Mouse (Mus musculus): ENCODE data around the gene Hook2.

The Hook2 gene

DNA sequence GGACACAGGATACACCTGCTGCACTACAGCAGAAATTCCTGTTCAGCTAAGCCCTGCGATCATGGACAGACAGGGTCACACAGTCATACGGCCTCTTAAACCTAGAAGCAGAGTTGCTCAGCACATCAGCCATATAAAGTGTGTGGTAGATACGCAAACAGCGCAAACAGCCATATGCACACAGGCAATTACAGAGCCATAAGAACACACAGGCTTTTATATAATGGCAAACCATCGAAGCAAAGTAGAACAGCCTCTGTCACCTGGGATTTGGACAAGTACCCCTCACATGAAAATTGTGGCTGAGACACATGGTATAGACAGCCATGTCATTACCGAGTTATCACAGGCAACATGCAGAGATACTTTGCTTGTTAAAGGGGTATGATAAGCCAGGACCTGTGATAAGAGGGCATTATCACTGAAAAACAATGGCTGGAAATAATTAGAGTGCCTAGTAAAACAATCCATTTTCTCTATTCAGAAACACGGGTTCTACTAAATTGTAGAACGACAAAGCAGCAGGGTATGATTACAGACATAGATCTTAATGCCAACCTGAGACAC, 3.9 kb upstream of the Hook2 start:
- no peak for DNase-seq (ENCODE audit: low spot score in 2 of 2)

DNA sequence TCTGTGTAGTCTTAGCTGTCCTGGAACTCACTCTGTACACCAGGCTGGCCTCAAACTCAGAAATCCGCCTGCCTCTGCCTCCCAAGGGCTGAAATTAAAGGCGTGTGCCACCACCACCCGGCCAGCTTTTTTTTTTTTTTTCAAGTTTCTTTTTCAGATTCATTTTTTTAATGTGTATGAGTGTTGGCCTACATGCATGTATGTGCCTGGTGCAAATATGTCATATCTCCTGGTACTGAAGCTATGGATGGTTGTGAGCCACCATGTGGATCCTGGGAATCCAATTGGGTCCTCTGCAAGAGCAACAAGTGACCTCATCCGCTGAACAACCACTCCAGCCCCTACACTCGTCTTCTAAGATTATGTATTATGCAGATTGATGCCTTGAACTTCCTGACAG, 3.0 kb upstream of the Hook2 start:
- DNase-seq (ENCODE audit: low spot score in 2 of 2): no peak

DNA sequence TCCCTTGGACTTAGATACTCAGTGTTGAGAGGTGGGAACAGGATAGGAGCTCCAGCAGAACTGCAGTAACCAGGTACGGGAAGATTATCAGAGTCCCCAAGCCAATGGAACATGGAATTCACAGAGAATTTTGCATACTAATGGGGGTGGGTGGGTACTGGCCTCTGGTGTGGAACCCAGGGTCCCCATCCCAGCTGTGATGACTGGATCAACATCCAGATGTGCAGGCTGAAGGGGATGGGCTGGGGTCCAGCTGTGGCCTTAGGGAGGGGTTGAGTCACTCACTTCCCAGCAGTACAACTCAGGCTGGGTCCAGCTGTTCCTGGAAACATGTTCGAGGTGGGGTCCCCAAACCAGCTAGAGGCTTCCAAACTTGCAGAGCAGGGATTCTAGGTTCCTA, 2.5 kb upstream of the Hook2 start:
- no peak for DNase-seq (ENCODE audit: low spot score in 2 of 2)

DNA sequence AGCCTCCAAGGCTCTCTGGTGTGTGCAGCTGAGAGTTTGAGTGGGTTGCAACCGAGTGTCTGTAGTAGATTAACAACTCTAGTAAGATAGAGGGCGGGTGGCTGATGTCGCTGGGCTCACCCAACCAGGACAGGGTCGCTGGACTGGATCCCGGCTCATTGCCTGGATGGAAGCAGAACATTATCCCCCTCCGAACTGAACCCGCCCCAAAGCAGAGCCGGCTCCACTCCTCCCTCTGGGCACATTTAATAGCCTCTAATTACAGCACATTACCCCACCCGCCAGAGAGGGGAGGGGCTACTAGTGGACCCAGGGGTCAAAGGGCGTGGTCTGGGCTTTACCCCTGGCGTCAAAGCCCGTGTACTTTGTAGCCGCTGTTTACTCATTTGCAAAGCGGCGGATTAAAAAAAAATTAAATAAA, 1.1 kb upstream of the Hook2 start:
- peak; percentile 62 to 77 for DNase-seq (ENCODE audit: low spot score in 2 of 2)

DNA sequence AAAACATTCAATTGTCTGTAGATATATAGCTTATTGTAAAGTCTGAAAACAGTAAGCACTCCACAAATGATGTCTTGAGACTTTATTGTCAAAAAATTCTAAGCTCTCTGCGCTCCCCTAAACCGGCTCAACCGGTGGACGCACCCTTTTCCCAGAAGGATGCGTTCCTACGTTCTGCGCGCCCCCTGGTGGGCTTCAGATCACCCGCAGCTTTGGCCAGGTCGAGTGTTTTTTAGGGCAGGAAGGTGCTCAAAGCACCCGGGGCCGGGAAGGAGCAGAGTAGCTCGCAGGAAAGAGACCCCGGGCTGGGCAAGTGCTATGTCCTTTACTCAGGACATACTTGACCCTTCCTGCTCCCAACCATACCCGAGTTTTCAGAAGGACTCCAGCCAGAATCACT, 593 bp upstream of the Hook2 start:
- DNase-seq (ENCODE audit: low spot score in 2 of 2): peak; percentile 94 to 96

DNA sequence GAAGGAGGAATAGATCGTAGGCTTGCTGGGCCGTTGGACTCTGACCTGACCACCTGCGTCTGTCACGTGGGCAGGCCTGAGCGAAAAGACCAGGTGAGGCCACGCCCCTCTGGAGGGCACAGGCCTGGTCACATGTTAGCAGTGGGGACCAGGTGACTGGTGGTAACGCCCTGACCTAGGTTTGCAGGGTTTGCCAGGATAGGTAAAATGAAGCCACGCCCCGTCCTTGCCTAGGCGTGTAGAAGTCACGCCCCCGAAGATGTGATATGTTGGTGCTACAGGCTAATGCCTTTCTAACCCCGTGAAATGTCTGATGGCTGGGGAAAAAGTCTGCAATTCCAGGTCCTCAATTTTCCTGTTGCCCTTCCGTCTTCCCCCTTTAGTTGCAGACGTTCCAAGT, 433 bp downstream of the Hook2 start:
- DNase-seq (ENCODE audit: low spot score in 2 of 2): peak; percentile 73 to 79

DNA sequence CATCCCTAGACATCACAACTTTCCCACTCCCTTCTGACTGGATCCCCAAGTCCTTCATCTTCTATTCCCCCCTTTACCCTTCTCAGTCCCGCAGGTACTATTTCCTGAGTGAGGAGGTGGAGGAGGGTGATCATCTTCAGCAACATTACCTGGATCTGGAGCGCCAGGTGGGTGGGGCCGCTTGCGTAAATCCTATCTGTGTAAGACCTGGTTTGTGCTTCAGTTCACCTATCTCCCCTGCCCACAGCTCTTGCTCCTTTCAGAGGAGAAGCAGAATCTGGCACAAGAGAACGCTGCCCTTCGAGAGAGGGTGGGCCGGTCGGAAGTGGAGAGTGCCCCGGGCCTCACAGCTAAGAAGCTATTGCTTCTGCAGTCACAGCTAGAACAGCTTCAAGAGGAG, 4.0 kb downstream of the Hook2 start:
- DNase-seq (ENCODE audit: low spot score in 2 of 2): no peak

DNA sequence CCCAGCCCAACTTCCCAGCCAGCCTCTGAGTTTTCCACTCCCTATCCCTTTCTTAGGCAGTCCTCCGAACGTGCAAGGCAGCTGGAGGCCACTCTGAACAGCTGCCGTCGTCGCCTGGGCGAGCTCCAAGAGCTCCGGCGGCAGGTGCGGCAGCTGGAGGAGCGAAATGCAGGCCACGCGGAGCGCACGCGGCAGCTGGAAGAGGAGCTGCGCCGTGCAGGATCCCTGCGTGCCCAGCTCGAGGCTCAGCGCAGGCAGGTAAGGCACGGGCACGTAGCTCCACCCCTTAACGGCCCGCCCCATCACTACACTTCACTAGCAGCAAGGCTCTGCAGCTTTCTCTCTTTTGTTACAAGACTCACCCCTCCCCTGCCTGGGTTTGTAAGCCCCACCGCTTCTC, 5.3 kb downstream of the Hook2 start:
- no peak for DNase-seq (ENCODE audit: low spot score in 2 of 2)

DNA sequence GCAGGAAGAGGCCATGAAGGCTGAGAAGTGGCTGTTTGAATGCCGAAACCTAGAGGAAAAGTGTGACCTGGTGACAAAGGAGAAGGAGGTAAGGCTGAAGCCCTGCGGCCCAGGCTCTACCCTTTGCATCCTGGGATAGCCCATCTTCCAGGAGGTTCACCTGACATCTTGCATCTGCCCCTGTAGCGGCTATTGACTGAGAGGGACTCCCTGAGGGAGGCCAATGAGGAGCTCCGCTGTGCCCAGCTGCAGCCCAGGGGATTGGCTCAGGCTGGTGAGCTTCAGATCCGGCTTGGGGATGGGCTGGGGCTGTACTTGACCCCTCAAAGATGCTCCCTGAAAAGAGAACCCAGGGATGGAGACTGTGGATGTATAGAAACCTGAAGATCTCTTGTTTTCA, 6.6 kb downstream of the Hook2 start:
- DNase-seq (ENCODE audit: low spot score in 2 of 2): no peak

DNA sequence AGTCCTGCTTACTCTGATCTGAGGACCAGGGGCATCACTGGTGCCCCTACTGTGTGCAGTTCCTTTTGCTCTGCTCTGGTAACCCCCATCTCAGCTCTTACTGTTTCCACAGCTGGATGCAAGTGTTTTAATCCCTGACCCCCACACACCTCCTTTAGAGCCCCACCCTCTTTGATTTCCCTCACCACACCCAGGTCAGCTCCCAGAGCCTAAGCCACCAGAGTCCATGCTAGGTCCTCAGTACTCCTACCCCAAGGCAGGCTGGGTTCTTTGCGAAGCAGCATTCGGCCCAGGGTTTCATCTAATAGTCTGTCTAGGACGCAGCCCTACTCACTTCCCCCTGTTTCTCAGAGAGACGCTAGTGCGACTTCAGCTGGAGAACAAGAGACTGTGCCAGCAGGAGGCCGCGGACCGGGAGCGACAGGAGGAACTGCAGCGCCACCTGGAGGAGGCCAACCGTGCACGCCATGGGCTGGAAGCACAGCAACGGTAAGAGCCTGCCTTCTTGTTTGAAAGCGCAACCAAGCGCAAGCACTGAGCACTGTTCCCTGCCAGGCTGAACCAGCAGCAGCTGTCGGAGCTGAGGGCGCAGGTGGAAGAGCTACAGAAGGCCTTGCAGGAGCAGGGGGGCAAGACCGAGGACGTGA, 7.4 kb downstream of the Hook2 start:
- peak in 1 of 2 experiments; percentile 76 for DNase-seq (ENCODE audit: low spot score in 2 of 2)

DNA sequence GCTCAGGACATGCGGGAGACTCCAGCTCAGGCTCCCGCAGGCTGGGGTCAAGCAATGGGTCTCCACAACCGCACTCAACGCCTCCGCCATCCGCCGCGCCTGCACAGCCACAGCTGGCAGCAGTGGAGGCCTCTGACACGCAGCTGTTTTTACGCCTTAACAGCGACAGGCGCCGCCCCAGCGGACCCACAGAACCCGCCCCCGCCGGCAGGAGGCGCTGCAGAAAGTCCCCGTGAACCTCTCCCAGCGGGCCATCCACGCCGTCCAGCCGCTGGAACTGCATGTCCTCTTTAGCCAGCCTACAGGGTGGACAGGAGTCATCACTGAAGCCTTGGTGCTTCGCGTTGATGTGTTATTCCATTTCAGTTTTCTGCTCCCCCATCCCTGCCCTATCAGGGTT, 17.3 kb downstream of the Hook2 start:
- no peak for DNase-seq (ENCODE audit: low spot score in 2 of 2)

DNA sequence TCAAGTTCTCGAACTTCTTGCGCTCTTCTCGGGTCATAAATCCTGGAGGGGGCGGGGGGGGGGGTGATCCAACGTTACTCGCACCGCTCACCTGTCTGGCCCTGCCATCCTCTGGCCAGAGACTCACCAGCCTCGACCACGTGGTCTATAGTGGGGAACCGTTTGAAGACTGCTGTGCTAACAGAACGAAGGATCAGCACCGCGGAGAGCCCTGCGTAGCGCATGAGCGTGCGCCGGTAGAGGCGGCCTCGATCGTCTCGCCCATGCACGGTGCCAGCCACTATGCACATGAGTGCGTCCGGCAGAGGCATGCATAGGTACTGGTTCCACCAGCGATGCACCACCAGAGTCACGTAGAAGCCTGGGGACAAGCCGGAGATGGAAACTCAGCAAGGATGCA, 20.8 kb downstream of the Hook2 start:
- no peak for DNase-seq (ENCODE audit: low spot score in 2 of 2)

DNA sequence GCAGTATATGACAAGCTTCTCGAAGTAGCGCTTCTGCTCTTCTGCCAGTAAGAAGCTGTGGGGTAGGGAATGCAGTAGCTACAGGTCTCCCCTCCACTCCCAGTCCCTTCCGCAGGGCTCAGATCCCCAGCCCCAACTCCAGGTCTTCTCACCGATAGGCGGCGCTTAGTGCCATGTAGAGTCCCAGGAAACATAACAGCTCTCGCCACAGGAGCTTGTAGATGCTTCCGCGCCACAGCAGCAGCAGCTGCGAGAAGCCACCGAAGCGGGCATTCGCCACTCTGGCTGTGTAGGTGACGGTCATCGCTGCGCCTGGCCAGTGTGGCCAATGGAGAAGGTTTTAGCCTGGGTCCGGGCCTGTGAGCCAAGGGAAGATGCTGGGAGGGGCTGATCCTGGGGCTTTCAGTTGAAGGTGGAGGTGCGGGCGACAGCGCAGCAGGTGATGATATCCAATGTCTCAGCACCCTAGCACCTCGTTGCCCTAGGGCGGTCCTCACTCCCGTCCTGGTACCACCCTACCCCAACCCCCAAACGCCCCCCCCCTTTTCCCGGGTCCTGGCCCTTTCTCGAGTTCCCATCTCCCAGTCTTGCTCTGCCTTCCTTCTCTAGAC, 22.9 kb downstream of the Hook2 start:
- DNase-seq (ENCODE audit: low spot score in 2 of 2): peak in 1 of 2 experiments; percentile 72

DNA sequence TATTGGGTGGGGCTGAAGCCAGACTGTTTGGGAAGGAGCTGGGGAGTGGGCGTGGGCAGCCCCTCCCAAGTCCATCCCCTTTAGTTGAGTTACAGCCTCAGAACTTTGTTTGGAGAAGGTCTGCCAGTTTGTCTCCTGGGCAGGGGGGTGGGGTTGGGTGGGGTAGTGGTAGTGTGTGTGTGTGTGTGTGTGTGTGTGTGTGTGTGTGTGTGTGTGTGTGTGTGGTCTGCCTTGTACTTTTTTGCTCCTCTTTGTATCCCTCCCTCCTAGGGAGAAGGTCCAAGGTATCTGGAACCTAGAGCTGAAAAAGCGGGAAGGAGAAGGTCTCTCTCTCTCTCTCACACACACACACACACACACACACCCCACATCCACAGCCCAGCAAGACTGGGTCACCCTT, 24.0 kb downstream of the Hook2 start, which contains the start of gene Best2:
TSS of gene Best2 (minus strand) at position 101 of the 400 bp plus-strand sequence.
- no peak for DNase-seq (ENCODE audit: low spot score in 2 of 2)

DNA sequence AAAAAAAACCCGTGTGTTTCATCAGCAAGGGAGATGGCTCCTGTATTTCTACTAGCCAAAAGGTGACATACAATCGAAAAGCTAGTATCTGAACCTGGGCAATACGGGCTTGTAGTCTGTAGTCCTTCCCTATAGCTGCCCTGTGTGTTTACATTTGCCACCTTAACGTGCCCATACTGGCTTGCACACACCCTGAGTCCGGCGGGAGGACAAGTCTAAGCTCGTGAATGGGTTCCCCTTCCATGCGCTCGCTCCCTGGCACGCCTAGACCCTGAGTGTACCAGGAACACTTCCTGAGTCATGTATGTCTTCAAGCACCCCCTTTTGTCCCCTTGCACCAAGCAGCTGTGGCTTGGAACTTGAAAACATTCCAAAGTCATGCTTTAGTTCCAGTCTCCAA, 26.3 kb downstream of the Hook2 start:
- DNase-seq (ENCODE audit: low spot score in 2 of 2): peak in 1 of 2 experiments; percentile 81

DNA sequence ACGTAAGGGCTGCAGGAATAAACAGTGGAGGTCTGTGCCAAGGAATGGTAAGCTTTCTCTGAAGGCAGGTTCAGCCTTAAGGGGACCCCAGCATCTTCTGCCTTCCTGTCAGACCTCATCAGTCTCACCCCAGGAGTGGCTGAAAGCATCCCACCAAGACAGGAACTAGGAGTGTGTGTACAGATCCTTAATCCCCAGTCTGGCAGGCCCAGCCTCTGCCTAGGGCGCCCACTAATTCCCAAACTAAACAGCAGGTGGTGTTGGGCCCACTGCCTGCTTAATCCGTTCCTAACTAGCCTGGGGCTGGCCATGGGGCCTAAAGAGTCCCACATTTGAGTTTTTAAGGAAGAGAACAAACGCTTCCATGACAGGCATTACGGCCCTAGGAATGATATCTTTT, 26.8 kb downstream of the Hook2 start:
- DNase-seq (ENCODE audit: low spot score in 2 of 2): no peak

DNA sequence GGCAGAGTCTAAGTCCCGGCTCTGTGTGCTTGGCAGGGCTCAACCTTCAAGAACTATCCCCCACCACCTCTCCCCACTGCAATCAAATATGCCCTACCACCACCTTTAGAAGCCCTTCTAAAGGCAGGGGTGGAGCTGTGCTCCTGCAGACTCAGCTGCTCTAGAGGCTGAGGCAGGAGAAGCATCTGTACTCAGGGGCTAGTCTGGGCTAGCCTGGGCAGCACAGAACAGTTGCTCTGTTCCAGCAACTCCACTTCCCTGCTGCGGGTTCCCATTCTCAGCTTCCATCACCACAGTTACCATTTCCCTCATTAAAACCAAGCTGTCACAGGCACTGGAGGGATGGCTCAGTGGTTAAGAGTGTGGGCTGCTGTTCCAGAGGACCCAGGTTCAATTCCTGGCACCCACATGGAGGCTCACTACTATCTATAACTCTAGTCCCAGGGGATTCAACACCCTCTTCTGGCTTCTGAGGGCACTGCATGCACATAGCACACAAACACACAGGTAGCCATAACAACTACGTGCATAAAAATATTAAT, 31.2 kb downstream of the Hook2 start:
- DNase-seq (ENCODE audit: low spot score in 2 of 2): no peak

DNA sequence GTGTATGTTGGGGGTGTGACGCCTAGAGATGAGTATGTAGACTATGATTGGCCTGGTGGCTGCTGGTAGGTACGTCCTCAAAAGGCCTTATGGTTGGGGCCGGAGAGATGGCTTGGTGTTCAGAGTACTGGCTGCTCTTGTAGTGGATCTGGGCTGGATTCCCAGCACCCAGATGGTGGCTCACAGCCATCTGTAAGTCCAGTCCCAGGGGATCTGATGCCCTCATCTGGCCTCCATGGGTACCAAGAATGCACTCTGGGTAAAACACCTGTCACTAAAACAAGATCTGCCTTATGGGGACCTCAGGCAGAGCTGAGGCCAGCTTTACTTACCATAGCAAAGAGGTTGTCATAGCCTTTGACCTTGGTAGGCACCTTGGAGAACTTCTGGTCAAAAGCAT, 33.4 kb downstream of the Hook2 start:
- DNase-seq (ENCODE audit: low spot score in 2 of 2): no peak

DNA sequence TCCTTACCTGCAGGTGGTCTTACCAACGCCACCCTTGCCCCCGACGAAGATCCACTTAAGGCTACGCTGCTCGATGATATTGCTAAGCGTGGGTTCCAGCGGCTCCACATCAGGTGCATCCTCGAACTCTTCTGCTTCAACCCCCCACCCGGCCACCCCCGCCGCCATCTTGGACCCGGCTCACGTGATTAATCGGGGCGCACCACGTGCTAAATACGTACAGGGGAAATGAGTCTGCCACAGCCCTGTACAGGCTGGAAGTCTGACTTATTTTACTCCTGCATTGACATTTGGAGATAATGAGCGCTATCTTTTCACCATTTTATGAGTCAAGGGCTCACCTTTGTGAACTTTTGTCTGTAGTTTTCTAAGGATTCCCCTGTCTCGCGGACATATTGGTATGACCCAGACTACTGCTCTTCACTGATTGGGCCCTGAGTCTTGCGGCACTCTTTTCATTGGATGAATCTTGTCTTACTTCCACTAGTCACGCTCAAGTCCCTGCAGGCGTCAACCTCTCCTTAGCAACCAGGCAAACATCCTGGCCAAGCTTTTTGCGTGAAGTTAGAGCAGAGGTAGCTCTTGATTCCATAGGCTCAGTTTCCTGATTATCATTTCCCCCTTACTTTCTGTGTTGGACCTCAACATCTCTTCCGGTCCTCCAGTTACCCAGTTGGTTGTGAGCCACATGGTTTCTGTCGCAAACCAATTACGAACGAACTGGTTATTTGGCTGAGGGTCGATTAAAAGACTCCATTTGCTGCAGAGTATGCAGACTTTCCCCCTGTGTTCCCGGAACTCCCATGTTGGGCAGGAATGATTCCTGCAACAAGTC, 34.9 kb downstream of the Hook2 start, which contains the start of gene Asna1:
TSS of gene Asna1 (minus strand) at position 184 of the 835 bp plus-strand sequence.
- peak; percentile 64 to 70 for DNase-seq (ENCODE audit: low spot score in 2 of 2)

DNA sequence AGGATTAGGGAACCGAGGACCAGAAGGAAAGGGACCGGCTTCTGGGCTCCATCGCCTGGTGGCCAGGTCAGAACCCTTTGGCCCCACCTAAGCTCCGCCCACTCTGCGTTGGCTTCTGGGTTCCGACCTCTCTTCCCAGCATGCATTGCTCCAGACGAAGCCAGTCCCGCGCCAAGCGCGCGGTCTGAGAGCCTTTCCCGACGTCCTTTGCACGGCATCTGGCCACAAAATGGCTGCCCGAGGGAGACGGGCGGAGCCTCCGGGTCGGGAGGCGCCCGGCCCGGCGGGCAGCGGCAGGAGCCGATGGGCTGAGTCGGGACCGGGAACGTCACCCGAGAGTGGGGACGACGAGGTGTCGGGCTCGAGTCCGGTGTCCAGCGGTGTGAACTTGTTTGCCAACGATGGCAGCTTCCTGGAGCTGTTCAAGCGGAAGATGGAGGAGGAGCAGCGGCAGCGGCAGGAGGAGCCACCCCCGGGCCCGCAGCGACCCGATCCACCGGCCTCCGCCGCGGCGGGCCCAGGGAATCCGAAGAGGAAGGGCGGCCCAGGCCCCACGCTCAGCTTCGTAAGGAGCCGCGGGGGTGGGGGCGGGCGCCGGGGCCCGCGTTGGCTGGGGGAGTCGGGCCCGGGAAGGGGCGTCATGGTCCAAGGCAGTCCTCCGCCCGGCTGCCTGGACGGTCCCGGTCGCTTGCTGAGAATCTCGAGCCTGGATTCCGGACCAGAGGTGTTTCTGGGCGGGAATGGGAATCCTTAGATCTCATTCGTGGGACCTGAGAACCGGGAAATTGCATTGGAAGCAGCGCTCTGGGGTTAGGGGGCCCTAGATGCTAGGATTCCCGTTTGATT, 36.5 kb downstream of the Hook2 start, which contains the start of gene Trir:
TSS of gene Trir (plus strand) at position 154 of the 846 bp plus-strand sequence.
- DNase-seq (ENCODE audit: low spot score in 2 of 2): peak; percentile 94 to 96

DNA sequence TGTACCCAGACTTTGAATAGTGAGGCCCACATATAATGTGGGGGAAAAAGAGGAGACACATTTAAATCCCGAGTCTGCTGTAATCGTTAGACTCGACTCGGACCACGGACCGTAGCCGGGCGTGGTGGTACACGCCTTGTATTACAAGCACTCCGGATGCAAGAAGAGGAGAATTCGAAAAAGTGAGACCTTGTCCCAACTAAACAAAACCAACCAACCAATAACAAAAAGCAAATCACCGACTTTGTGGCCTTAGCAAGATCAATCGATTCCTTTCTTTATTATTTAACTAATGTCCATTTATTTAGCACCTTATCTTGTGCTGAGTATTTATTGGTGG, 37.1 kb downstream of the Hook2 start:
- DNase-seq (ENCODE audit: low spot score in 2 of 2): no peak

Measured in urinary bladder, adult 18-20 months (tissue).